Mouse (Mus musculus) E14TG2a.4 (cell line): ENCODE results near the gene Atf3.

Source experiments
- H3K27me3 ChIP-seq: 2 replicates; pipeline ENCODE4 v1.6.1; 2014; ENCODE audit warnings: low read length, control low read depth; ENCODE audit not compliant: insufficient read depth
- H3K36me3 ChIP-seq: 2 replicates; pipeline ENCODE4 v1.6.1; 2014; ENCODE audit warnings: low read length, control low read depth; ENCODE audit not compliant: insufficient read depth
- H3K4me1 ChIP-seq: replicated peaks from 2 replicates; pipeline ENCODE4 v1.6.1; 2014; ENCODE audit warnings: low read depth, low read length, control low read depth
- H3K4me3 ChIP-seq: replicated peaks from 2 replicates; pipeline ENCODE4 v1.5.1; 2014; ENCODE audit warnings: mild to moderate bottlenecking, low read length
- H3K9me3 ChIP-seq: 2 replicates; pipeline ENCODE4 v1.6.1; 2014; ENCODE audit warnings: low read length, control low read depth
- CTCF ChIP-seq: conservative IDR thresholded peaks from 2 replicates; pipeline ENCODE4 v1.5.1; 2014; ENCODE audit warnings: low read length
- NANOG ChIP-seq: IDR thresholded peaks from 2 replicates; pipeline ENCODE4 v1.6.1; 2014; ENCODE audit warnings: borderline replicate concordance, low read length, mixed read lengths
- POU5F1 ChIP-seq: IDR thresholded peaks from 2 replicates; pipeline ENCODE4 v1.6.1; 2014; ENCODE audit warnings: low read length, borderline replicate concordance

Atf3 gene

DNA sequence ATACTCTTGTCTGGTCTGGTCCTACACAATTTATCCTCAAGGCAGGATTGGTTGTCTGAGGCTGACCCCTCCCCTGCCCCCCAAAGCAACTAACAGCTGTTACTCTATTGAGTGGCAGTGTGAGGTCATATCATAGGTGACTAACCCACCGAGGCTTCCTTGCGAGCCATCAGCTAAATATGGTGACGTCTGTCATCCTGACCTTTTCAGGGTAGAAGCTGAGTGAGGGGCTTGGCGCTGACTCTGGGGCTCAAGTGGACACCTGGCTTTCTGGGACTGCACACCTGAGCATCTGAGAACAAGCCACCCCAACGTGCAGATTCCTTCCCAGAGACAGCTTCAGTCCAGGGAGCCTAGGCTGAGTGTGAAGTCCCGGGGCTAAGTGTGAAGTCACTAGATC is at the start of gene Atf3:
Gene Atf3, minus strand, starts transcription at position 101 of the 400 bp plus-strand sequence.
- H3K27me3 ChIP-seq: peaks cover 55% of the 10 kb centered on the region
- no peaks in the 10 kb centered on the region for H3K9me3 ChIP-seq
- peaks cover 4% of the 10 kb centered on the region; the same call in 1 of the 2 replicates for H3K4me1 ChIP-seq
- no peak within 1 kb of the TSS for H3K4me3 ChIP-seq
- H3K36me3 ChIP-seq: no peaks in the 10 kb centered on the region
- TF ChIP-seq NANOG (no peak), POU5F1 (no peak), CTCF (no peak)

DNA sequence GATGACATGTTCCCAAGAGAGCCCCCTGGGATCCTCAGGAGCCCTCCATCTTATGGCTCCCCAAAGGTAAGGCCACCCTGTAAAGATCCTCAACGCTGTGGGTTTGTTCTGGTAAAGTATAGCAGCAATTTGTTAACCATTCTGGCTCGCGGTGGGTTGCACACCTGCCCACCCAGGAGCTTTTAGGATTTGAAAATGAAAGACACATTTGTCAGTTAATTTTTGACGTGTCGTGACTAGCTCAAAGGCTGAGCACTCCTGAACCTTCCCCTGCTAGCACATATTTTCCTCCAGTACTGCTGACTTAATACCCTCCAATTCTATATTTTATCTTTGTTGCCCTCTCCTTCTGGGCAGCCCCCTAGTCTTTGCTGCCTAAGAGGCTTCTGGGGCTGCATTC is 49.3 kb upstream of the Atf3 start:
- H3K4me3 ChIP-seq: no peak overlapping the region
- H3K9me3 ChIP-seq: no peaks in the 10 kb centered on the region
- no peaks in the 10 kb centered on the region for H3K36me3 ChIP-seq
- TF ChIP-seq NANOG (no peak), POU5F1 (no peak), CTCF (no peak)
- no peaks in the 10 kb centered on the region for H3K4me1 ChIP-seq
- peaks cover 13% of the 10 kb centered on the region; the same call in 1 of the 2 replicates for H3K27me3 ChIP-seq

GRCm38 (mm10) chr1:191263471-191263870 is 45.6 kb upstream of the Atf3 start:
- TF ChIP-seq NANOG (no peak), CTCF (no peak)
- H3K4me3 ChIP-seq: no peak overlapping the region
- H3K36me3 ChIP-seq: no peaks in the 10 kb centered on the region
- no peaks in the 10 kb centered on the region for H3K9me3 ChIP-seq
- 0 out of 2 replicates have a peak, but pooled peaks cover 7% of the 10 kb centered on the region for H3K27me3 ChIP-seq
- no peaks in the 10 kb centered on the region for H3K4me1 ChIP-seq

- Histone ChIP-seq H3K9me3 (no peaks in the 10 kb centered on the region), H3K27me3 (0 out of 2 replicates have a peak, but pooled peaks cover 1% of the 10 kb centered on the region), H3K36me3 (no peaks in the 10 kb centered on the region), H3K4me1 (peaks cover 12% of the 10 kb centered on the region), H3K4me3 (no peak overlapping the region)
- TF ChIP-seq POU5F1 (no peak), CTCF (no peak), NANOG (no peak)
Observed at GRCm38 (mm10) chr1:191261861-191262260, 44.0 kb upstream of the Atf3 start.

DNA sequence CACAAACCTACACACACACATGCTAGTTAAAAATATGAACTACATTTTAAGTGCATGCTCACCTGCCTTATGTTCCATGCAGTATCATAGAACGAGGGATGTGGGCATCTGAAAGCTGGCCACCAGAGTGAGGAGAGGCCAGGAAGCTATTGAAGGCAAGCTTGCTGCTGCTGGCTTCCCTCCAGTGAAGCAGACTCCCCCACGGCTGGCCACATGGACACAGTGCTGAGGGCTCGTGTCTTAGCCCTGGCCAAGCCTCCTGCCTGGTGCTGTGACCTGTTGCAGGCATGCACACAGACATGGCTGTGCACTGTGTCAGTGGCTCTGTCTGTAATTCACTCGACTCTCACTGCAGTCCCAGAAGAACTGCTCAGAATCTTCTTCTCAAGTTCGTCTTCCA is 41.8 kb upstream of the Atf3 start:
- H3K27me3 ChIP-seq: peaks cover 10% of the 10 kb centered on the region; the same call in 1 of the 2 replicates
- no peak for TF ChIP-seq NANOG
- TF ChIP-seq POU5F1: no peak
- TF ChIP-seq CTCF: no peak
- H3K4me1 ChIP-seq: peaks cover 22% of the 10 kb centered on the region
- no peaks in the 10 kb centered on the region for H3K36me3 ChIP-seq
- H3K4me3 ChIP-seq: no peak overlapping the region
- H3K9me3 ChIP-seq: no peaks in the 10 kb centered on the region

DNA sequence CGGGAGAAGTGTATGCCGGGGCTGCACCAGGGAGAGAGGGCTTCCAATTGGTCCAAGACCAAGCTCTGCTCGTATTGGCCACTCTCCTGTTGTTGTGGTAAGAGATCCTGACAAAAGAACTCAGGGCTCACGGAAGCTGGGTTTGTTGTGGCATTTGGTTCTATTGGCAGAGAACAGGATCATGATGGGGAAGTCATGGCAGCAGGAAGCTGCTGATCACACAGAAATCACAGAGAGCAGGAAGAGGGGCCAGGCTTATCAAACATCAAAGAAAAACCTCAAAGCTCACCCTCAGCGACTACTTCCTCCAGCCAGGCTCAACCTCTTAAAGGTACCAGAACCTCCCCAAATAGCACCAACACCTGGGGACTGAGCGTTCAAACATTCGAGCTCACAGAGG is 41.3 kb upstream of the Atf3 start:
- Histone ChIP-seq H3K27me3 (peaks cover 10% of the 10 kb centered on the region; the same call in 1 of the 2 replicates), H3K9me3 (no peaks in the 10 kb centered on the region), H3K4me1 (peaks cover 22% of the 10 kb centered on the region), H3K36me3 (no peaks in the 10 kb centered on the region), H3K4me3 (no peak overlapping the region)
- TF ChIP-seq NANOG: no peak
- TF ChIP-seq POU5F1: no peak
- TF ChIP-seq CTCF: no peak

DNA sequence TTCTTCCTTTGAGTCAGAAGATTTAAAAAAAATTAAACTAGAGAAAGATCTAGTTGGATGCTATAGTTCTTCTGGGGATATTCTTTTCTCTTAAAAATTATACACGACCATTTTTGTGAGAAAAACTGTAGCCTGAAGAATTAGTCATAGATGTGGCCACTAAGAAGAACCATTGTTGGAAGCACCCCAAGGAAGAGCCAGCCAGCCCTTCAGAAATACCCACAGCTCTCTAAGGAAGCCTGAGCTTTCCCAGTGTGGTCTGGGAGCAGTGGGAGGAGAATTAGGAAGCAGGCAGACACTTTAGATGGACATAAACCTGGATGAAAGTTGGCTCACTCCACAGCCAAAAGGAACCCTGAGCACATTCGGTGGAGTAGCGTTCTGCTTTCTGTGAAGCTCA is 40.7 kb upstream of the Atf3 start:
- no peak overlapping the region for H3K4me3 ChIP-seq
- no peaks in the 10 kb centered on the region for H3K36me3 ChIP-seq
- H3K27me3 ChIP-seq: peaks cover 10% of the 10 kb centered on the region; the same call in 1 of the 2 replicates
- peaks cover 22% of the 10 kb centered on the region for H3K4me1 ChIP-seq
- TF ChIP-seq NANOG (no peak), CTCF (no peak), POU5F1 (no peak)
- no peaks in the 10 kb centered on the region for H3K9me3 ChIP-seq

DNA sequence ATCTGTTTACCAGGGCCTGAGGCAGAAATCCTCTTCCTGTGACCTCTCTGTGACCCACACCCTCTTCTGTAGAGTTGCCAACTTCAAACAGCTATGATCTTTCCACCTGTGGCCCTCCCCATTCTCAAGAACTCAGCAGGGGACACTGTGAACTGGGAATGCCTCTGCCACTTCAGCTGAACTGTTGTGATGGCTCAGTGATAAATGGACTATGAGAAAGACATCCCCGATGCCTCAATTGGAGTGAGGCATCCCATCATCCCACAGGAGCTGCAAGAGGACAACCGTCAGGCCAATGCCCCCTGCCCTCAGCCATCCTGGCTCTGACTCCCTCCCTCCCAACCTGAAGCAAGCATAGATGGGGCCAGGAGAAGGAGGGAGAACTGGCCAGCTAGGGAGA is 40.1 kb upstream of the Atf3 start:
- H3K36me3 ChIP-seq: no peaks in the 10 kb centered on the region
- TF ChIP-seq POU5F1 (no peak), CTCF (no peak), NANOG (0 out of 2 replicates have a peak, but pooled peaks have one; percentile 20)
- peaks cover 22% of the 10 kb centered on the region for H3K4me1 ChIP-seq
- no peaks in the 10 kb centered on the region for H3K9me3 ChIP-seq
- H3K27me3 ChIP-seq: peaks cover 10% of the 10 kb centered on the region; the same call in 1 of the 2 replicates
- H3K4me3 ChIP-seq: no peak overlapping the region

DNA sequence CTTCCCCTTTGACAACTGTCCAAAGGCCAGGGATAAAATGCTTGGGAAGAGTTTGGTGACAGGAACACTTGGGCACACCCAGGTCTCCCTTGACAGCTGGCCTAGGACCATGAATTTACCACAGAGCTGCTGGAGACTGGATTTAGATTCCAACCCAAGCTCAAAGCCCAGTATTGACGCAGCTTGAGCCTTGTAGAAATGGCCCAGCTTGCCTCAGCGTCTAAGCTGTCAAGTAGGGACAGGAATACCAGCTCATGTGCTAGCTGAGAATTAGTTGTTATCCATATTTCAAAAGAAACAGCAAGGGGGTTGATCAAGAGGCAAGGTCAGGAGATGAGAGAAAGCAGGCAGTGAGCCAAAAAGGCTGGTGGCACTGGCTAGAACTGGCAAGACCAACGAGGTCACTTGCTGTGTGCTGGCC is 39.5 kb upstream of the Atf3 start:
- Histone ChIP-seq H3K9me3 (no peaks in the 10 kb centered on the region), H3K4me3 (no peak overlapping the region), H3K4me1 (peaks cover 22% of the 10 kb centered on the region), H3K36me3 (no peaks in the 10 kb centered on the region), H3K27me3 (peaks cover 10% of the 10 kb centered on the region; the same call in 1 of the 2 replicates)
- TF ChIP-seq NANOG (no peak), POU5F1 (no peak), CTCF (no peak)
